Mouse (Mus musculus) Patski (cell line): ENCODE data around the gene 1700025G04Rik. TPM values are rescaled to one million over a fixed set of nuclear protein-coding genes. Genes with fewer than 3 reads are reported as not detected.

ENCODE experiments used
- ATAC-seq: fragments of 100-300 bp; one replicate; pipeline ENCODE4 v1.8.0; 2021
- CTCF ChIA-PET: fragments of 350-600 bp; sonication (Branson Sonifier 250); formaldehyde crosslinking; loops from one replicate; lab custom pipeline; 2022; ENCODE audit warnings: inconsistent platforms; lab: Charles Lee
- POLR2A ChIA-PET: fragments of 350-600 bp; sonication (Branson Sonifier 250); formaldehyde crosslinking; loops from one replicate; lab custom pipeline; 2022; ENCODE audit warnings: antibody characterized with exemption, inconsistent platforms; lab: Charles Lee
- DNase-seq: peaks from one replicate; pipeline ENCODE4 v3.0.0-alpha.2; 2011; ENCODE audit warnings: low read depth, low spot score
- H3K27me3 ChIP-seq: fragments of 371-371 bp; one replicate; pipeline ENCODE4 v1.5.1; 2021
- CTCF ChIP-seq: fragments of 100-300 bp; IDR thresholded peaks from one replicate; pipeline ENCODE4 v1.5.1; 2021
- in situ Hi-C: fragments of 300-500 bp; cut with MboI; formaldehyde crosslinking; loops from 3 replicates; pipeline ENCODE4 v1.11.1; 2018; ENCODE audit warnings: low pct_unique_long_range_greater_than_20kb, mixed read lengths
- polyA plus RNA-seq: library from polyadenylated mRNA; unstranded; gene quantifications from one replicate; pipeline ENCODE4 v1.2.3, GENCODE M21; 2021

Gene 1700025G04Rik
- polyA plus RNA-seq, 1 experiment from 2014 or later, result 56.7 TPM

GRCm38 (mm10) chr1:152018322-152018721, 71.6 kb downstream of the 1700025G04Rik start:
- ATAC-seq, result no peak
- DNase-seq, result no peak
- ChIA-PET POLR2A (no interaction called here), CTCF (interaction anchor here (1.3 kb wide), 1 partner anchor 9 kb away, joined by 3 read pairs; no protein-coding TSS in a partner anchor)
- no peaks in the 10 kb centered on the region for H3K27me3 ChIP-seq
- in situ Hi-C loops, result no loop called here
- TF ChIP-seq CTCF, result no peak

- ATAC-seq, result no peak
- in situ Hi-C loops, result no loop called here
- CTCF ChIA-PET, result interaction anchor here (1.0 kb wide), 1 partner anchor 9 kb away, joined by 3 read pairs; no protein-coding TSS in a partner anchor
- no peak for DNase-seq
- POLR2A ChIA-PET, result no interaction called here
- TF ChIP-seq CTCF, result no peak
- no peaks in the 10 kb centered on the region for H3K27me3 ChIP-seq
Measured at GRCm38 (mm10) chr1:152016663-152017062, 73.3 kb downstream of the 1700025G04Rik start.

GRCm38 (mm10) chr1:152015555-152016125, 74.3 kb downstream of the 1700025G04Rik start:
- in situ Hi-C loops, result no loop called here
- no peak for TF ChIP-seq CTCF
- no peak for DNase-seq
- no peaks in the 10 kb centered on the region for H3K27me3 ChIP-seq
- ChIA-PET POLR2A (no interaction called here), CTCF (no interaction called here)
- ATAC-seq, result no peak

- DNase-seq, result no peak
- ChIA-PET POLR2A (no interaction called here), CTCF (interaction anchor here (0.7 kb wide), 1 partner anchor 18 kb away, joined by 3 read pairs; no protein-coding TSS in a partner anchor)
- H3K27me3 ChIP-seq, result no peaks in the 10 kb centered on the region
- no peak for TF ChIP-seq CTCF
- ATAC-seq, result no peak
- in situ Hi-C loops, result no loop called here
Measured at GRCm38 (mm10) chr1:152011741-152012140, 78.2 kb downstream of the 1700025G04Rik start.

DNA sequence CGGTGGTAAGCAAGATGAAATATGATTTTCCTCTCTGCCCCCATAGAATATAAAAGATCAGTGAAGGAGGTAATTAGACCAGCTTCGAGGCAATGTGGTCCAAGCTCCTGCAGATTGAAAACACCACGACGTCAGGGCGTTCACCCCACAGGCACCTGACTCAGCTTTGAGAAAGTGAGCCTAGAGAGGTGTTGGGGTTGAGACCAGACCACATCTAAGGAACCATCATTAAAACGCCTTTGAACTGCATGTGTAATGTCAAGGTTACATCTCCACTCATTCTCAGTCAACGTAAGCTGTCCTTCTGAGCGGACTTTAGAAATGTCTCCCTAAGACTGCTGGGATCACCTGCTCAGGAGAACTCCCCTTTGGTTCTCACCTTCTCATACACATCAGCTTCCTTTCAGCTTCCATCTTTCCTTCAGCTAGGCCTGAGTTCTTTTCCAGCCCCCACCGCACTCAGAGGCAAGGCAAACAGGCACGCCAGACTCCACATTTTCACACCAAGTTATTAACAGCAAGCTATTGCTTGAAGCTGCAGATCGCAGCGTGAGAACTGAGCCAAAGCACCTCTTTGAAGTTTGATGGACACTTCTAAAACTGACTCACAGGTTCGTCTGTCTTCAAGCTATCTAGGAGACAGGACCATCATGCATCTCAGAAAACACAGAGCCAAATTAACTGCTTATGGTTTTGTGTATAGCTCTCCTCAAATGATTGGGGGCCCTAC, 79.5 kb downstream of the 1700025G04Rik start:
- H3K27me3 ChIP-seq, result no peaks in the 10 kb centered on the region
- no peak for DNase-seq
- CTCF ChIA-PET, result no interaction called here
- in situ Hi-C loops, result no loop called here
- no peak for TF ChIP-seq CTCF
- ATAC-seq, result no peak
- POLR2A ChIA-PET, result no interaction called here

GRCm38 (mm10) chr1:152008473-152008991, 81.4 kb downstream of the 1700025G04Rik start:
- TF ChIP-seq CTCF, result no peak
- DNase-seq (no peak), ATAC-seq (no peak)
- CTCF ChIA-PET, result no interaction called here
- H3K27me3 ChIP-seq, result no peaks in the 10 kb centered on the region
- in situ Hi-C loops, result no loop called here
- POLR2A ChIA-PET, result no interaction called here

DNA sequence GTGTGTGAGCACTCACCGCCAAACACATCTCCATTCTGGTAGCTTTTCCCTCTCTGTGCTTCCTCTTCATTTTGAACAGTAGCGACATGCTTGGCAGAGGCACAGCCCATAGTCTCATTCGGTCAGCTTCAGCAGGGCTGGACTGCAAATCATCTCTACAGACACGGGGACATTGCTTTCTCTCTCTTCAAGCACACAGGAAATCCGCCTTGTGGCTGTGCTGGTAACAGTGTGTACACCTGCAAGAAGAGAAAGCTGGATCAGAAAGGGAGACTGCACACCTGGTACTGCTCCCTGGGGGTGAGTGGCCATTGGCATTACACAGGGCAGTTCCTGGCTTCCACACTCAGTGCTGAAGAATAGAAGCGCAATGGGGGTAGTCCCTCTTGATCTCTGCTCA, 83.4 kb downstream of the 1700025G04Rik start:
- ChIA-PET CTCF (interaction anchor here (0.9 to 1.6 kb wide), 2 partner anchors 10 kb away, joined by 3 read pairs; no protein-coding TSS in a partner anchor), POLR2A (no interaction called here)
- ATAC-seq, result no peak
- TF ChIP-seq CTCF, result no peak
- no peaks in the 10 kb centered on the region for H3K27me3 ChIP-seq
- DNase-seq, result no peak
- in situ Hi-C loops, result no loop called here

DNA sequence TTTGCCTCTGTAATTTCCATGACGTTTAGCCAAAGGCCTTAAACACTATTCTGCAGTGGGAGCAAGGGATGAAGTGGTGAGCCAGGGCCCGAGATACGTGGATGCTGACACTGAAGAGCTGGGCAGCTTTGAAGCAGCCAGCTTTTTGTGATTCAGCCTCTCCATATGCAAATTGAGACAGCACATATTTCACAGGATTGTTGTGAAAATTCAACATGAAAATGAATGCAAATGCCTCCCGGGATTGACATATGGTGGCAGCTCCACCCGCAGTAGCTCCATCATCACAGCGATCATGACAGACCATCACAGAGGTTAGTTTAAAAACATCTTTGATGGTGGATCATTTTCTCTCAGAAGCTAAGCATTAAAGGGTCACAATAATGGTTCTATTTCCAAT, 85.4 kb downstream of the 1700025G04Rik start:
- POLR2A ChIA-PET, result no interaction called here
- CTCF ChIA-PET, result no interaction called here
- in situ Hi-C loops, result no loop called here
- no peak for DNase-seq
- H3K27me3 ChIP-seq, result no peaks in the 10 kb centered on the region
- ATAC-seq, result no peak
- no peak for TF ChIP-seq CTCF

DNA sequence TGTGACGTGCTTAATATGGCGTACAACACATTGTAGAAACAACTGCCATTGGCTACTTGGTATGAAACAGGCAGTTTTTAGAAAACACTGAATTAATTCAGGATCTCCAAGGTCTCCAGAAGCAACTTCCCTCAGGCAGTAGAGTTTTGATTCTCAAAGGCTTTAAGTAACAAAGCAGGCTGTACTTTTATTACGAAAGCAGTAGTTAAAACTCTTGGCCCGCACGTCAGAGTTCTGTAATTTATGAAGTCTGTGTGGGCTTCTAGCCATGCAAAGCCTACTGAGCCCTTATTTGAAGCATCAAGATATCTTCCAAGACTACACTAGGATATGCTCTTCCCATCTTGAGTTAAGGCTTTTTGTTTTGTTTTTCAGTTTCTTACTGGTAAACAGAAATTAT, 89.5 kb downstream of the 1700025G04Rik start:
- DNase-seq, result no peak
- H3K27me3 ChIP-seq, result no peaks in the 10 kb centered on the region
- ATAC-seq, result no peak
- POLR2A ChIA-PET, result no interaction called here
- in situ Hi-C loops, result no loop called here
- no peak for TF ChIP-seq CTCF
- CTCF ChIA-PET, result no interaction called here

DNA sequence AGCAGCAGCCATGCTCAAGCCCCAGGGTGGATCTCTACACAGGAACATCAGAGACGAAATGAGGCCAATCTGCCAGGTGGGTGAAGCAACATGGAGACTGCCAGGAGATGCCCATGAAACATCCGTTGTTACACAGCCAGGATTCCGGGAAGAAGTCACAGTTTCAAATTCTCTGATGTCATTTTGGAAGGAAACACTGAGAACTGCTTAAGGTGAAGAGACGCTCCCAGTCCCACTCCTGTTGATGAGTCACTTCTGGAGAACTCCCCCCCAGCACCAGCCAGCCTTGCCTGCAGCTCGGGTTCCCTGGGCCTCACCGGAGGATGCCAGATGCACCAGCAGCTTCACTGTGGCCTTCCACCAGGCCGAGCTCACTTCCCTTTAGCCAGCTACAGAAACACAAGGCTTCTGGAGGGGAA, 90.5 kb downstream of the 1700025G04Rik start:
- in situ Hi-C loops, result no loop called here
- ChIA-PET CTCF (interaction anchor here (1.0 kb wide), 1 partner anchor 13 kb away, joined by 3 read pairs; no protein-coding TSS in a partner anchor), POLR2A (no interaction called here)
- no peaks in the 10 kb centered on the region for H3K27me3 ChIP-seq
- ATAC-seq, result no peak
- DNase-seq, result peak; percentile 19
- no peak for TF ChIP-seq CTCF

DNA sequence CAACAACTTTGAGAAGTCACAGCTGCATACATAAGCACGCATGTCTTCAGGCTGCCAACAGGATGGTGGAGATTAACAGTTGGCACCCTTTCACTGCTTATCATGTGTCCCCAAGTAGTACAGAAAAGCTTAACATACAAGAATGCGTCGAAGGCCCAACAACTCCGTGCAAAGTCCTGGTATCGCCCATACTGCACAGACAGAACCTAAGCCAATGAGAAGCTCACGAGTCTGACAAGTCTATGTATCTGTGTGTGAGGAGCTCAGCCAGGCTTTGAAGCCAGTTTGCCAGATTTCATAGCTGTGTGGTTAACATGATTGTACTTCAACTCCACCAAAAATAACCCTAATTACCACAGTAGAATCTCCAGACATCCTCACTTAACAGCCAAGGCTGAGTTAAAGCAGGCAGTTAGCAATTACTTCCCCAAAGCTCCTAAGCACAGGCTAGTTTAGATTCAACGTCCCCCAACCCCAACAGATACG, 91.2 kb downstream of the 1700025G04Rik start:
- TF ChIP-seq CTCF, result no peak
- H3K27me3 ChIP-seq, result no peaks in the 10 kb centered on the region
- ChIA-PET POLR2A (no interaction called here), CTCF (interaction anchor here (1.0 kb wide), 1 partner anchor 12 kb away, joined by 3 read pairs; no protein-coding TSS in a partner anchor)
- in situ Hi-C loops, result no loop called here
- no peak for DNase-seq
- no peak for ATAC-seq
